ENCODE assay signal across 8 mouse cellular contexts in the genomic region with DNA sequence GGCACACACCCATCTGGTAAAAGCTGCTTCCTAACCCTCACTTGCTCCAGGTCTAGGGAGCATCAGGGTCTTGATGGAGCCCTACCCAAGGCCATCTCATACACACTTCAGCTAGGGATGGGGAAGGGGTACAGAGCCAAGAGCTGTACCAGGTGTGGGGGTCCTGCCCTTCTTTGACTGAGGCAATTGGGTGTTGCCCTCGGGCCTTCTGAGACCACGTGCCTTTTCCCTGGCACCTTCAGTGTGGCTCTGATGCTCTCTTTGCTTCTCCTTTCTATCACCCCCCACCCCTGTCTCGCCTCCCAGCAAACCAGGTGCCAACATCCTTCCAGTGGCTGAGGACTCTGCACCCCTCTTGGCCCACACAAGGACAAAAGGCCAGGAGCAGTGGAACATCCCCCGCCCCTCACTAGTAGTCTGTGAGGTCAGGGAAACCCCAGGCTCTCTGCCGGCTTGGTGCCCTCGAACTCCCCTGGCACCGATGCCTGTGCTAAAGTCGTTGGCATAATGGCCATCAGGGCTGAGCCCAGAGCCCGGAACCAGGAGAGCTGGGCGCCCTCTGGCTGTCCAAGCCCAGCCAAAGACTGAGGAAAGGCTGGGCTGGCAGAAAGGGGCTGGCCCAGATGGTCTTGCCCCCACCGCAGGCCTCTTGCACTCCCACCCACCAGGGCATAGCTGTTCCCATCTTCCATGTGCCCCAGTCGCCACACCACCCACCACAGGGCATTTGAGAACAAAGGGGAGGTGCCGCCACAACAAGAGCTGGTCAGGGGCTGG.
DNase-seq lines count a peak whose midpoint lies in the region; ATAC-seq and TF ChIP-seq lines count a peak whose summit lies in the region.

No protein-coding gene starts in this region.

- H3K9me3 ChIP-seq in heart, postnatal 0 days (replicated peaks; ENCODE audit: control insufficient read depth, low read length) = no peaks in the 10 kb centered on the region
- H3K9me3 ChIP-seq in neural tube, embryonic 12.5 days = no peaks in the 10 kb centered on the region

- no peak overlapping the region for H3K27ac ChIP-seq in heart, postnatal 0 days (ENCODE audit: low read depth)
- H3K27ac ChIP-seq in neural tube, embryonic 12.5 days = peak overlapping the region; percentile 80; the same call in 1 of the 2 replicates

- H3K4me2 ChIP-seq in heart, postnatal 0 days (ENCODE audit: low read depth, low read length) = no peak overlapping the region
- peak overlapping the region; percentile 95 for H3K4me2 ChIP-seq in neural tube, embryonic 12.5 days (replicated peaks)

- no peak for ATAC-seq in heart, postnatal 0 days (ENCODE audit: insufficient read depth, low read depth)
- no peak for ATAC-seq in neural tube, embryonic 12.5 days (ENCODE audit: low FRiP score, low read depth)
- no peak for ATAC-seq in megakaryocyte progenitor cell, adult 5-6 weeks (replicated peaks; ENCODE audit: poor library complexity)

- peak; percentile 44 to 64 for DNase-seq in layer of hippocampus, postnatal 10 days (ENCODE audit: low spot score in 2 of 2)
- no peak for DNase-seq in layer of hippocampus, adult 18-20 months (ENCODE audit: low spot score in 2 of 2)
- DNase-seq in cerebellum, postnatal 10 days = peak; percentile 84 to 91
- no peak for DNase-seq in heart, postnatal 0 days (ENCODE audit: low spot score)
- no peak for DNase-seq in urinary bladder, adult 18-20 months (ENCODE audit: low spot score in 2 of 2)
- no peak for DNase-seq in thymus, adult 18-20 months

- no peak overlapping the region for H3K9ac ChIP-seq in heart, postnatal 0 days (replicated peaks; ENCODE audit: low read depth, low read length)
- H3K9ac ChIP-seq in neural tube, embryonic 12.5 days = peak overlapping the region; percentile 91

- no peak overlapping the region; the same call in 1 of the 2 replicates for H3K4me3 ChIP-seq in heart, postnatal 0 days (ENCODE audit: low read depth, low read length)
- peak overlapping the region; percentile 77 for H3K4me3 ChIP-seq in neural tube, embryonic 12.5 days

- TF ChIP-seq EP300 in heart, postnatal 0 days (IDR thresholded peaks at IDR 0.05; ENCODE audit: low read depth) = no peak

- H3K36me3 ChIP-seq in heart, postnatal 0 days (replicated peaks; ENCODE audit: control insufficient read depth, insufficient read depth, low read length) = no peaks in the 10 kb centered on the region
- no peaks in the 10 kb centered on the region for H3K36me3 ChIP-seq in neural tube, embryonic 12.5 days

- WGBS in heart, postnatal 0 days = 49% methylated on average over 13 of the region's 13 CpGs
- WGBS in neural tube, embryonic 12.5 days = 30% methylated on average over 13 of the region's 13 CpGs

- peaks cover 60% of the 10 kb centered on the region for H3K27me3 ChIP-seq in heart, postnatal 0 days (ENCODE audit: control insufficient read depth, insufficient read depth, low read length)
- H3K27me3 ChIP-seq in neural tube, embryonic 12.5 days (replicated peaks) = peaks cover 33% of the 10 kb centered on the region

- 0 out of 2 replicates have a peak, but pooled peaks have one; percentile 9 for TF ChIP-seq CTCF in heart, postnatal 0 days (IDR thresholded peaks at IDR 0.05; ENCODE audit: low read depth)

- peaks cover 9% of the 10 kb centered on the region; the same call in 1 of the 2 replicates for H3K4me1 ChIP-seq in heart, postnatal 0 days (ENCODE audit: control insufficient read depth, insufficient read depth)
- peaks cover 36% of the 10 kb centered on the region for H3K4me1 ChIP-seq in neural tube, embryonic 12.5 days

Comparison
In these comparisons a context has a peak if more than half of its experiments do, and no peak if none do; other contexts are left out.
1. DNase-seq: peak in layer of hippocampus, postnatal 10 days (2 of 2) and cerebellum, postnatal 10 days (2 of 2); none in layer of hippocampus, adult 18-20 months (0 of 2), heart, postnatal 0 days (single experiment), urinary bladder, adult 18-20 months (0 of 2) and thymus, adult 18-20 months (0 of 2).